Mouse (Mus musculus): Measurements from ENCODE around the gene BC024978. TPM values are rescaled to one million over a fixed set of nuclear protein-coding genes. Genes with fewer than 3 reads are reported as not detected.
A peak's percentile ranks its signal among the peaks of the same experiment; 100 is the strongest.

BC024978 gene
- polyA plus RNA-seq, 1 experiment, result 18.8 TPM

DNA sequence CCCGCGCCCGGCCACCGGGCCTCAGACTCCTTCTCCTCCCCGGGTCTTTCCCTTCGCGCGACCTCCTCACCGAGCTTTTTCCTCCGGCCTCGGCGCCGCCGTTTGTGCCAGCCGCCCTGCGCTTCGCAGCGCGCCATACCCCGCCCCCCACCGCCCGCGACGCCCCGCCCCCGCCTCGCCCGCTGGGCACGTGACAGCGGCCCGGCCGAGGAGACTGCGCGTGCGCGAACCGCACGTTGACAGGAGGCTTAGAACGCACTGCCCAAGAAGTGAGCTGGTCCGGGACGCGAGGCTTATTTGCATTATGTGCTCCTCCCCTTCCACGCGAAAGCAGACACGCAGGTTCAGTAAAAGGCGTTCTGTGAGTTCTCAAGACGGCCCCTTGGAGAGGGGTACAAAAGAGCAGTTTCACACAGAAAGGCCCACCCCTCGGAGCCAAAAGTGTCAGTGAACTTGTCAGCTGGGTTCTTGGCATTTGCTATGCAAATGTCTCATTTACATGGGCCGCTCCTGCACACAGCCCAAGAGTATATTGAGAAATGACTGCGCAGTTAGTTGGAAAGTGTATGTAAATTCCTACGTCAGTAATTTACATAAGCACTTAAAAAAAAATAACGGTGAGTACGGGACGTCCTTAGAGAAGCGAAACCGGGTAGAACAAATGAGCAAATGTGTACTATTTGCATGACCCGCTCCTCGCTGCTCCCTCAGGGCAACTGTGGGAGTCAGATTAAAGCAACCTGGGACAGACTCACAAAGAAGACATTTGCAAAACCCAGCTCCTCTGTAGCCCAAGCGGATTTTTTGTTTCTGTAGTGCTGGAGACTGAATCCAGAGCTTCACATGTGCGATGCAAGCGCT is 28.7 kb upstream of the BC024978 start, which contains the start of gene Egln2:
Egln2 (minus strand) TSS at position 189 of the 861 bp plus-strand sequence.
- Histone ChIP-seq H3K27ac (ENCODE audit: insufficient read depth, low read length) (peak within 1 kb of the TSS; percentile 97), H3K4me3 (replicated peaks; ENCODE audit: insufficient read depth, low read depth, low read length) (peak within 1 kb of the TSS; percentile 95), H3K27me3 (ENCODE audit: control insufficient read depth, insufficient read depth, low read length) (no peaks in the 10 kb centered on the region), H3K4me1 (ENCODE audit: control insufficient read depth, insufficient read depth, low read length) (peaks cover 35% of the 10 kb centered on the region)
- TF ChIP-seq POLR2A (IDR thresholded peaks at IDR 0.05; ENCODE audit: borderline replicate concordance, insufficient read depth, low read length) (peak; percentile 93), CTCF (IDR thresholded peaks at IDR 0.05; ENCODE audit: borderline replicate concordance, insufficient read depth, low read depth, low read length) (no peak)
- 1% methylated on average over 61 of the region's 61 CpGs for WGBS
- DNase-seq, result peak; percentile 95 to 96

DNA sequence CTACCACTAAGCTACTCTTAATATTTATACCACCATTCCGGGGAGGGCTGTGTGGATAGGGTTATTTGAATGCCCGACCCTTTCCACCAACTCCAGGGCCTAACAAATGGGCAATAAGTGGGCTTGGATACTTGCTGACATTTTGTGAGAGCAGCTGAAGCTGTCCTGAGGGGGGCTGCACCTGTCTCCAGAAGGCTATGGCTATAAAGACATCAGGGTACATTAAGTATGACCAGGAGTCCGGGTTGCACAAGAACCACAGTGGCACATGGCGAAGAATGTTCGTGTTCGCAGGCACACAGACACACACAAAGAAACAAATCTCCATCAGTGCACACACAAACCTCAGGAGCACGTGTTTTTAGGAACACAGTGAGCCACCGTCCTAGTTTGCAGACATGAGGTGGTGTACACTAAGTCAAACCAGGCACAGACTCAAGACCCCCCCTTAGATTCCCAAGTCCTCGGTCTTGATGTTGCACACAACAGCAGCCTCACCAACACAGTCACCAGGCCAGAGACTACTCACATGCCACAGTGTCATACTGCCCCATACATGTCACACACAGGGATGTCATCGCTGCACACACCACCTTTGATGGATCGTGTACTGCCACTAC is 28.0 kb upstream of the BC024978 start:
- Histone ChIP-seq H3K27ac (ENCODE audit: insufficient read depth, low read length) (peak overlapping the region; percentile 91), H3K4me1 (ENCODE audit: control insufficient read depth, insufficient read depth, low read length) (peaks cover 28% of the 10 kb centered on the region), H3K4me3 (replicated peaks; ENCODE audit: insufficient read depth, low read depth, low read length) (peak overlapping the region; percentile 95), H3K27me3 (ENCODE audit: control insufficient read depth, insufficient read depth, low read length) (no peaks in the 10 kb centered on the region)
- no peak for DNase-seq
- 65% methylated on average over 11 of the region's 11 CpGs for WGBS
- no peak for TF ChIP-seq POLR2A (IDR thresholded peaks at IDR 0.05; ENCODE audit: borderline replicate concordance, insufficient read depth, low read length)
- TF ChIP-seq CTCF (IDR thresholded peaks at IDR 0.05; ENCODE audit: borderline replicate concordance, insufficient read depth, low read depth, low read length), result no peak

DNA sequence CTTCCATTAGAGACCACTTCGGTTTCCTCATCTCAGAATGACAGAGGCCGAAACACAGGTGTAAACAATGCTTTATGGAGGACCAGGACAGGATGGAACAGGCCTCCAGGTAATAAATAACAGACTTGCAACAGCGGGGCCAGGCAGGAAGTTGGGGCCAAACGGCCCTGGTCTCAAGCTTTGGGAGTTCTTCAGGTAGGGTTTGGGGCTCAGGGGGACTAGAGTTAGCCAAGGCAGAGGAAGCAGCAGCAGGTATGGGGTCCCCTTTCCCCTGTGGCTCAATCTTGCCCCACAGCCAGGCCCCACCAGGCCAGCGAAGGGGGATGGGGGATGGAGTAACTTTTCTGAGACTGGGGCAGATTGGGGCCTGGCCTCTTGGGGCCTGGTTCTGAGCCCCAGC is 27.2 kb upstream of the BC024978 start:
- WGBS, result 94% methylated on average over 5 of the region's 5 CpGs
- no peak for DNase-seq
- Histone ChIP-seq H3K4me1 (ENCODE audit: control insufficient read depth, insufficient read depth, low read length) (peaks cover 20% of the 10 kb centered on the region), H3K27me3 (ENCODE audit: control insufficient read depth, insufficient read depth, low read length) (no peaks in the 10 kb centered on the region), H3K27ac (ENCODE audit: insufficient read depth, low read length) (no peak overlapping the region), H3K4me3 (replicated peaks; ENCODE audit: insufficient read depth, low read depth, low read length) (no peak overlapping the region)
- TF ChIP-seq CTCF (IDR thresholded peaks at IDR 0.05; ENCODE audit: borderline replicate concordance, insufficient read depth, low read depth, low read length) (no peak), POLR2A (IDR thresholded peaks at IDR 0.05; ENCODE audit: borderline replicate concordance, insufficient read depth, low read length) (no peak)

DNA sequence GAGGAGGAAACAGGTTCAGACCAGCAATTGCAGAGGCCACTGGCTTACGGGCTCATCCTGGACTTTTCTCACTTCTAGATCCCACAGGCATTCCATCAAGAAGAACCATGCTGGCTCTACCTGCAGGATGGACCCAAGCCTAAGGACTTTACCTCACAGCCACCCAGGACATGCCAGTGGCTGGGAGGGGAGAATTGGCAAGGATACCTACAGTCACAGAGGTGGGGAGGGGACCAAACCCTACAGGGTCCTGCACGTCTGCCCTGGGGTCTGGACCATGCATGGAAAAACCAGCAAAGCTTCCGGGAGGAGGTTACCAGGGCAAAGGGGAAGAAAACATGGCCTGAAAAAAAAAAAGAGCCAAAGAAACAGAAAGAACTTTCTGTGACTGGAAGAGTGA is 24.6 kb upstream of the BC024978 start:
- Histone ChIP-seq H3K27ac (ENCODE audit: insufficient read depth, low read length) (no peak overlapping the region), H3K4me3 (replicated peaks; ENCODE audit: insufficient read depth, low read depth, low read length) (no peak overlapping the region), H3K27me3 (ENCODE audit: control insufficient read depth, insufficient read depth, low read length) (no peaks in the 10 kb centered on the region), H3K4me1 (ENCODE audit: control insufficient read depth, insufficient read depth, low read length) (peaks cover 6% of the 10 kb centered on the region; the same call in 1 of the 2 replicates)
- DNase-seq, result no peak
- WGBS, result 91% methylated on average over 3 of the region's 3 CpGs
- TF ChIP-seq POLR2A (IDR thresholded peaks at IDR 0.05; ENCODE audit: borderline replicate concordance, insufficient read depth, low read length), result no peak

DNA sequence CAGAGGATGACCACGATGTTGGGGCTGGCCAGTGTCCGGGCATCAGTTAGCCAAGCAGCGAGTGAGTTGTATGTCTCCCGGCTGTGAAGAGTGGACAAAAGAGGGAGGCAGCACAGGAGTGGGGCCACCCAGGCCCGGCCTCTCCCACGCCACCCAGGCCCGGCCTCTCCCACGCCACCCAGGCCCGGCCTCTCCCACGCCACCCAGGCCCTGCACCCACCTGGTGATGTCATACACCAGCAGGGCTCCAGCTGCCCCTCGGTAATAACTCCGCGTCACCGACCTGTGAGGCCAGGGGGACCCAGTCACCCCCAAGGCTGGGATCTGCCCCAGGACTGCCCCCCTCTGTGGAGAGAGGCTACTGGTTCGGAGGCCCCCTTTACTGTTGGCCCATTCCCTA is 21.1 kb upstream of the BC024978 start:
- WGBS, result 94% methylated on average over 15 of the region's 15 CpGs
- TF ChIP-seq POLR2A (IDR thresholded peaks at IDR 0.05; ENCODE audit: borderline replicate concordance, insufficient read depth, low read length) (no peak), CTCF (IDR thresholded peaks at IDR 0.05; ENCODE audit: borderline replicate concordance, insufficient read depth, low read depth, low read length) (no peak)
- no peak overlapping the region for H3K27ac ChIP-seq (ENCODE audit: insufficient read depth, low read length)
- DNase-seq, result no peak
- H3K4me3 ChIP-seq (replicated peaks; ENCODE audit: insufficient read depth, low read depth, low read length), result no peak overlapping the region
- no peaks in the 10 kb centered on the region for H3K27me3 ChIP-seq (ENCODE audit: control insufficient read depth, insufficient read depth, low read length)
- no peaks in the 10 kb centered on the region for H3K4me1 ChIP-seq (ENCODE audit: control insufficient read depth, insufficient read depth, low read length)

DNA sequence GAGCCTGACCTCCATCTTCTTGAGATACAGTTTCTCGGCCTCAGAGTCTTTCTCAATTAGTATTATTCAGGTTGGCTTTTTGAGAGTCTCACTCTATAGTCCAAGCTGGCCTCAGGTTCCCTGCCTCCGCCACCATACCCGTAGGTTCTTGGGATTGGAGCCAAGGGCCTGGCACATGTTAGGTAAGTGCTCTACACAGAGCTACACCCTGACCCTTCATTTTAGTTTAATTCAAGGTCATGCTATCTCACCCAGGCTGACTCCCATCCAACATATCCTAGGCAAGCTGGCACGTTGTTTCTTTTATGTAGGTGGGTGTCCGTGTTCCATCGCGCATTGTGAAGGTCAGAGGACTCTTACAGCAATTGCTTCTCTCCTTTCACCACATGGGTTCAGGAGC is 20.7 kb upstream of the BC024978 start:
- H3K4me3 ChIP-seq (replicated peaks; ENCODE audit: insufficient read depth, low read depth, low read length), result no peak overlapping the region
- H3K27ac ChIP-seq (ENCODE audit: insufficient read depth, low read length), result no peak overlapping the region
- DNase-seq, result no peak
- H3K27me3 ChIP-seq (ENCODE audit: control insufficient read depth, insufficient read depth, low read length), result no peaks in the 10 kb centered on the region
- no peak for TF ChIP-seq POLR2A (IDR thresholded peaks at IDR 0.05; ENCODE audit: borderline replicate concordance, insufficient read depth, low read length)
- TF ChIP-seq CTCF (IDR thresholded peaks at IDR 0.05; ENCODE audit: borderline replicate concordance, insufficient read depth, low read depth, low read length), result no peak
- WGBS, result 78% methylated on average over 7 of the region's 7 CpGs
- no peaks in the 10 kb centered on the region for H3K4me1 ChIP-seq (ENCODE audit: control insufficient read depth, insufficient read depth, low read length)

DNA sequence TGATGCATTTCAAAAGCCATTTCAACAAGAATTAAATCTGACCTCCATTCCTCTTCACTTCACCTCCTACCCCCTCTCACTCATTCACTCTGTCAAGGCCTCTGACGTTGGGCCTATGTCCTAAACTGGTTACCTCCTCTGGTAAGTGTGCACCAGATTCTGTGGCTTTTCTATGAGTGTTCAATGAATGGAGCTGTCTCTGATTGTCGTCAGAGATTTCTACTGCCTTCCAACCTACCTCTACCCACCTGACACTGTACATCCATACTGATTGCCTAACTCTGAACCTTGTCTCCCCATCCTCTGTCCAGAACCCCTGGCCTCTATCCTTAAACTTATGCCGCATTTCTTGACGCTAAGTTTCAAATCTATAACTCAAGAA is 17.6 kb upstream of the BC024978 start:
- H3K27me3 ChIP-seq (ENCODE audit: control insufficient read depth, insufficient read depth, low read length), result no peaks in the 10 kb centered on the region
- DNase-seq, result no peak
- TF ChIP-seq POLR2A (IDR thresholded peaks at IDR 0.05; ENCODE audit: borderline replicate concordance, insufficient read depth, low read length) (no peak), CTCF (IDR thresholded peaks at IDR 0.05; ENCODE audit: borderline replicate concordance, insufficient read depth, low read depth, low read length) (no peak)
- H3K4me1 ChIP-seq (ENCODE audit: control insufficient read depth, insufficient read depth, low read length), result no peaks in the 10 kb centered on the region
- WGBS, result 12% methylated on average over 4 of the region's 4 CpGs
- peak overlapping the region; percentile 79 for H3K4me3 ChIP-seq (replicated peaks; ENCODE audit: insufficient read depth, low read depth, low read length)
- H3K27ac ChIP-seq (ENCODE audit: insufficient read depth, low read length), result peak overlapping the region; percentile 55; the same call in 1 of the 2 replicates

Measured in cerebellum, adult 2 months (tissue).